Mouse (Mus musculus) testis, adult 2 months (tissue): Measurements from ENCODE around the gene Cep63.

Experiments
- CTCF ChIP-seq: fragments of 200-500 bp; IDR thresholded peaks from 2 replicates; pipeline ENCODE4 v1.5.1; 2012; ENCODE audit warnings: low read depth, mild to moderate bottlenecking, inconsistent platforms, low read length, moderate library complexity; ENCODE audit not compliant: control insufficient read depth, insufficient read depth, insufficient replicate concordance
- POLR2A ChIP-seq: fragments of 200-500 bp; IDR thresholded peaks from 2 replicates; pipeline ENCODE4 v1.6.1; 2012; ENCODE audit warnings: low read depth, mild to moderate bottlenecking, inconsistent platforms, low read length, moderate library complexity; ENCODE audit not compliant: control insufficient read depth

DNA sequence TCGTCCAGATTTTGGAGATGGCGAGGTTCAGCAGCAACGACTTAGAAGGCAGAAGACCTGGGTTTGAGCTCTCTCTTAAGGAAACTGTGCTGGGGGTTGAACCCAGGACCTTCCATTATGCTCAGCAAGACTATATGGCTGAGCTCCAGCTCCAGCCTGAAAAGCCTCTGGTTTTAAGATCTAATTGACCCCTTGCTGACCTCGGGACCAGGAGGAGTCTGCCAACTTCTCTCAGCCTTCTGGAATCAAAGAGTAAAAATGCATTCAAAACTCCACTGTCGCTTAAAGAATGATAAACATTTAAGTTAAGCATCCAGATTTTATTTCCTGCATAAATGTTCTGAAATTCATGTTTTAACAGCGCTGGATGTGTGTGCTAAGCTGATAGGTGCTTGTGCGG, 12.6 kb upstream of the Cep63 start:
- TF ChIP-seq POLR2A (no peak), CTCF (no peak)
